Mouse (Mus musculus) brain, embryonic 14.5 days (tissue): ENCODE results near the gene Hddc2.

Experiments
- CTCF ChIP-seq: fragments of 200-500 bp; IDR thresholded peaks from 2 replicates; pipeline ENCODE4 v1.5.1; 2012; ENCODE audit warnings: inconsistent platforms, mild to moderate bottlenecking, moderate library complexity, borderline replicate concordance; ENCODE audit not compliant: insufficient read depth, insufficient read length; ENCODE audit errors: extremely low read depth
- POLR2A ChIP-seq: fragments of 200-500 bp; IDR thresholded peaks from 2 replicates; pipeline ENCODE4 v1.6.1; 2012; ENCODE audit warnings: mild to moderate bottlenecking, inconsistent platforms, borderline replicate concordance; ENCODE audit not compliant: poor library complexity, insufficient read depth, insufficient read length, severe bottlenecking; ENCODE audit errors: extremely low read depth

DNA sequence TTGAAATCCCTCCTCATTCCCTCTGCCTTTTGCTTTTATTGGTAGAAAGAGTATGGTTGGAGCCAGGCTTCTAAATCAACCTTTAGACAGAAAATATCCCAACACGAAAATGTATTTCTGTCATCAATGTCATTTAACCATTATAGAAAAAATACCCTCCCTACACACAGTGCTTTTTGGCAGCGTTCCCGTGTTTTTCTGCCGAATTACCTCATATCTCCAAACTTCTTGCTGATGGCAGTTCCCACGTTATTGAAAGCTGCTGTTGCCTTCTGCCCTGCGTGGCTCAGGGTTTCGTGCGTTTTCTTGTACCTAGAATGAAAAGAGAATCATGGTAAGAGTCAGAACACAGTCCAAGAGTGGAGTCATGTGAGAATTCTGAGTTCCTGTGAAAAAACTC lies 33.2 kb downstream of the Hddc2 start:
- TF ChIP-seq CTCF (no peak), POLR2A (no peak)
